Mouse (Mus musculus): ENCODE results near the gene Lclat1. TPM values are rescaled to one million over a fixed set of nuclear protein-coding genes. Genes with fewer than 3 reads are reported as not detected.

Lclat1 gene
- polyA plus RNA-seq, 1 experiment: 20.4 TPM

- no peak for TF ChIP-seq MAX (IDR thresholded peaks at IDR 0.05)
- no peak for TF ChIP-seq USF1 (IDR thresholded peaks at IDR 0.05; ENCODE audit: low read depth)
- TF ChIP-seq FOSL1 (IDR thresholded peaks at IDR 0.05; ENCODE audit: insufficient read depth, low read length, poor library complexity, severe bottlenecking): no peak
- TF ChIP-seq MYOG (IDR thresholded peaks at IDR 0.05; ENCODE audit: control insufficient read depth, extremely low read depth, insufficient read length): no peak
- TF ChIP-seq CEBPB (IDR thresholded peaks at IDR 0.05; ENCODE audit: low read depth): no peak
- no peak for TF ChIP-seq MYOD1 (IDR thresholded peaks at IDR 0.05; ENCODE audit: control insufficient read depth, insufficient read length, low read depth)
- TF ChIP-seq CTCF (IDR thresholded peaks at IDR 0.05; ENCODE audit: control insufficient read depth, insufficient read depth, insufficient read length): no peak
- H3K4me3 ChIP-seq (ENCODE audit: insufficient read depth, poor library complexity, severe bottlenecking): no peak overlapping the region
- no peak overlapping the region for H3ac ChIP-seq (ENCODE audit: control insufficient read depth, insufficient read length, low read depth)
- no peaks in the 10 kb centered on the region for H3K36me3 ChIP-seq (ENCODE audit: control insufficient read depth, insufficient read depth)
- no peaks in the 10 kb centered on the region for H3K79me2 ChIP-seq (ENCODE audit: control insufficient read depth, insufficient read depth)
- no peaks in the 10 kb centered on the region for H3K79me3 ChIP-seq (ENCODE audit: low read depth)
- no peaks in the 10 kb centered on the region for H3K27me3 ChIP-seq (ENCODE audit: control insufficient read depth, insufficient read depth, insufficient read length)
Measured at GRCm38 (mm10) chr17:73070466-73070865, 37.3 kb upstream of the Lclat1 start.

GRCm38 (mm10) chr17:73071725-73072263 lies 36.0 kb upstream of the Lclat1 start:
- no peaks in the 10 kb centered on the region for H3K27me3 ChIP-seq (ENCODE audit: control insufficient read depth, insufficient read depth, insufficient read length)
- TF ChIP-seq FOSL1 (IDR thresholded peaks at IDR 0.05; ENCODE audit: insufficient read depth, low read length, poor library complexity, severe bottlenecking): no peak
- TF ChIP-seq USF1 (IDR thresholded peaks at IDR 0.05; ENCODE audit: low read depth): no peak
- no peak for TF ChIP-seq CEBPB (IDR thresholded peaks at IDR 0.05; ENCODE audit: low read depth)
- no peak for TF ChIP-seq MYOG (IDR thresholded peaks at IDR 0.05; ENCODE audit: control insufficient read depth, extremely low read depth, insufficient read length)
- TF ChIP-seq MAX (IDR thresholded peaks at IDR 0.05): no peak
- no peak for TF ChIP-seq CTCF (IDR thresholded peaks at IDR 0.05; ENCODE audit: control insufficient read depth, insufficient read depth, insufficient read length)
- no peak for TF ChIP-seq MYOD1 (IDR thresholded peaks at IDR 0.05; ENCODE audit: control insufficient read depth, insufficient read length, low read depth)
- H3K79me2 ChIP-seq (ENCODE audit: control insufficient read depth, insufficient read depth): no peaks in the 10 kb centered on the region
- H3K79me3 ChIP-seq (ENCODE audit: low read depth): no peaks in the 10 kb centered on the region
- no peaks in the 10 kb centered on the region for H3K36me3 ChIP-seq (ENCODE audit: control insufficient read depth, insufficient read depth)
- H3ac ChIP-seq (ENCODE audit: control insufficient read depth, insufficient read length, low read depth): no peak overlapping the region
- no peak overlapping the region for H3K4me3 ChIP-seq (ENCODE audit: insufficient read depth, poor library complexity, severe bottlenecking)

GRCm38 (mm10) chr17:73072286-73072685 lies 35.5 kb upstream of the Lclat1 start:
- no peaks in the 10 kb centered on the region for H3K27me3 ChIP-seq (ENCODE audit: control insufficient read depth, insufficient read depth, insufficient read length)
- no peak for TF ChIP-seq MYOG (IDR thresholded peaks at IDR 0.05; ENCODE audit: control insufficient read depth, extremely low read depth, insufficient read length)
- no peak for TF ChIP-seq FOSL1 (IDR thresholded peaks at IDR 0.05; ENCODE audit: insufficient read depth, low read length, poor library complexity, severe bottlenecking)
- TF ChIP-seq CTCF (IDR thresholded peaks at IDR 0.05; ENCODE audit: control insufficient read depth, insufficient read depth, insufficient read length): no peak
- no peak for TF ChIP-seq CEBPB (IDR thresholded peaks at IDR 0.05; ENCODE audit: low read depth)
- TF ChIP-seq MAX (IDR thresholded peaks at IDR 0.05): no peak
- no peak for TF ChIP-seq MYOD1 (IDR thresholded peaks at IDR 0.05; ENCODE audit: control insufficient read depth, insufficient read length, low read depth)
- no peak for TF ChIP-seq USF1 (IDR thresholded peaks at IDR 0.05; ENCODE audit: low read depth)
- H3K36me3 ChIP-seq (ENCODE audit: control insufficient read depth, insufficient read depth): no peaks in the 10 kb centered on the region
- no peak overlapping the region for H3K4me3 ChIP-seq (ENCODE audit: insufficient read depth, poor library complexity, severe bottlenecking)
- H3K79me3 ChIP-seq (ENCODE audit: low read depth): no peaks in the 10 kb centered on the region
- no peaks in the 10 kb centered on the region for H3K79me2 ChIP-seq (ENCODE audit: control insufficient read depth, insufficient read depth)
- no peak overlapping the region for H3ac ChIP-seq (ENCODE audit: control insufficient read depth, insufficient read length, low read depth)

- TF ChIP-seq MAX (IDR thresholded peaks at IDR 0.05): no peak
- TF ChIP-seq MYOD1 (IDR thresholded peaks at IDR 0.05; ENCODE audit: control insufficient read depth, insufficient read length, low read depth): no peak
- TF ChIP-seq CEBPB (IDR thresholded peaks at IDR 0.05; ENCODE audit: low read depth): no peak
- no peak for TF ChIP-seq MYOG (IDR thresholded peaks at IDR 0.05; ENCODE audit: control insufficient read depth, extremely low read depth, insufficient read length)
- no peak for TF ChIP-seq FOSL1 (IDR thresholded peaks at IDR 0.05; ENCODE audit: insufficient read depth, low read length, poor library complexity, severe bottlenecking)
- Histone ChIP-seq H3K36me3 (ENCODE audit: control insufficient read depth, insufficient read depth) (no peaks in the 10 kb centered on the region), H3K27me3 (ENCODE audit: control insufficient read depth, insufficient read depth, insufficient read length) (no peaks in the 10 kb centered on the region), H3ac (ENCODE audit: control insufficient read depth, insufficient read length, low read depth) (no peak overlapping the region), H3K79me3 (ENCODE audit: low read depth) (no peaks in the 10 kb centered on the region), H3K79me2 (ENCODE audit: control insufficient read depth, insufficient read depth) (no peaks in the 10 kb centered on the region), H3K4me3 (ENCODE audit: insufficient read depth, poor library complexity, severe bottlenecking) (no peak overlapping the region)
Measured at GRCm38 (mm10) chr17:73074631-73075030, 33.2 kb upstream of the Lclat1 start.

GRCm38 (mm10) chr17:73075238-73075890 lies 32.4 kb upstream of the Lclat1 start:
- H3K36me3 ChIP-seq (ENCODE audit: control insufficient read depth, insufficient read depth): no peaks in the 10 kb centered on the region
- no peak overlapping the region for H3ac ChIP-seq (ENCODE audit: control insufficient read depth, insufficient read length, low read depth)
- H3K79me2 ChIP-seq (ENCODE audit: control insufficient read depth, insufficient read depth): no peaks in the 10 kb centered on the region
- H3K27me3 ChIP-seq (ENCODE audit: control insufficient read depth, insufficient read depth, insufficient read length): no peaks in the 10 kb centered on the region
- H3K79me3 ChIP-seq (ENCODE audit: low read depth): no peaks in the 10 kb centered on the region
- TF ChIP-seq MYOD1 (IDR thresholded peaks at IDR 0.05; ENCODE audit: control insufficient read depth, insufficient read length, low read depth) (peak; percentile 42), CEBPB (IDR thresholded peaks at IDR 0.05; ENCODE audit: low read depth) (no peak), MYOG (IDR thresholded peaks at IDR 0.05; ENCODE audit: control insufficient read depth, extremely low read depth, insufficient read length) (no peak), FOSL1 (IDR thresholded peaks at IDR 0.05; ENCODE audit: insufficient read depth, low read length, poor library complexity, severe bottlenecking) (no peak), MAX (IDR thresholded peaks at IDR 0.05) (no peak), CTCF (IDR thresholded peaks at IDR 0.05; ENCODE audit: control insufficient read depth, insufficient read depth, insufficient read length) (no peak)
- no peak overlapping the region for H3K4me3 ChIP-seq (ENCODE audit: insufficient read depth, poor library complexity, severe bottlenecking)

Measured in C2C12 (cell line).